Mouse (Mus musculus) CH12.LX (cell line): ENCODE data around the gene Cnnm2.

Experiments used
- CHD2 ChIP-seq: IDR thresholded peaks from 2 replicates; pipeline ENCODE4 v1.6.1; 2011; ENCODE audit warnings: low read length, improper control_type of control experiment
- CTCF ChIP-seq, 2 experiments: IDR thresholded peaks in 1 of 2; conservative IDR thresholded peaks in 1 of 2; 2 replicates each; pipeline ENCODE4 v1.5.1; 2011 to 2012; ENCODE audit warnings: low read depth in 2 of 2, low read length in 2 of 2, improper control_type of control experiment in 1 of 2, inconsistent platforms in 1 of 2, mild to moderate bottlenecking in 1 of 2, moderate library complexity in 1 of 2
- ELF1 ChIP-seq: IDR thresholded peaks from 2 replicates; pipeline ENCODE4 v1.6.1; 2014; ENCODE audit warnings: low read depth, mild to moderate bottlenecking, inconsistent platforms, low read length, improper control_type of control experiment
- EP300 ChIP-seq: IDR thresholded peaks from 2 replicates; pipeline ENCODE4 v1.6.1; 2011; ENCODE audit warnings: low read length, improper control_type of control experiment
- GABPA ChIP-seq: IDR thresholded peaks from 2 replicates; pipeline ENCODE4 v1.6.1; 2012; ENCODE audit warnings: low read depth, low read length, improper control_type of control experiment, inconsistent platforms; ENCODE audit not compliant: insufficient replicate concordance
- MAX ChIP-seq: IDR thresholded peaks from 2 replicates; pipeline ENCODE4 v1.6.1; 2011; ENCODE audit warnings: low read length, improper control_type of control experiment
- MAZ ChIP-seq: IDR thresholded peaks from 2 replicates; pipeline ENCODE4 v1.6.1; 2012; ENCODE audit warnings: low read depth, mild to moderate bottlenecking, inconsistent platforms, low read length, improper control_type of control experiment, moderate library complexity
- POLR2A ChIP-seq: IDR thresholded peaks from 2 replicates; pipeline ENCODE4 v1.6.1; 2011; ENCODE audit warnings: low read depth, mild to moderate bottlenecking, improper control_type of control experiment, low read length
- TBP ChIP-seq: conservative IDR thresholded peaks from 2 replicates; pipeline ENCODE4 v1.6.1; 2011; ENCODE audit warnings: low read depth, low read length, improper control_type of control experiment
- TCF12 ChIP-seq: IDR thresholded peaks from 2 replicates; pipeline ENCODE4 v1.6.1; 2014; ENCODE audit warnings: low read depth, mild to moderate bottlenecking, inconsistent platforms, low read length, improper control_type of control experiment
- USF2 ChIP-seq: conservative IDR thresholded peaks from 2 replicates; pipeline ENCODE4 v1.6.1; 2011; ENCODE audit warnings: low read depth, low read length, improper control_type of control experiment
- ZNF384 ChIP-seq: IDR thresholded peaks from 2 replicates; pipeline ENCODE4 v1.6.1; 2012; ENCODE audit warnings: low read depth, low read length, improper control_type of control experiment, inconsistent platforms

- TF ChIP-seq MAX (no peak), POLR2A (no peak), ZNF384 (no peak), MAZ (no peak), CHD2 (no peak), ELF1 (no peak), CTCF (conservative IDR thresholded peaks at IDR 0.05 in 1 of 2, IDR thresholded peaks at IDR 0.05 in 1 of 2; ENCODE audit: low read depth in 2 of 2, low read length in 2 of 2) (no peak), TBP (no peak), GABPA (no peak), EP300 (no peak), USF2 (no peak), TCF12 (no peak)
Measured at GRCm38 (mm10) chr19:46759096-46759495, 2.3 kb upstream of the Cnnm2 start.
